Mouse (Mus musculus): Measurements from ENCODE around the gene 2210418O10Rik. TPM values are rescaled to one million over a fixed set of nuclear protein-coding genes. Genes with fewer than 3 reads are reported as not detected.
"Not testable (repeated sequence)": the region's sequence is repeated elsewhere in the genome, so short reads cannot be mapped to it uniquely, and the experiment has no call there.

Gene 2210418O10Rik
- 3.5 and 4.1 TPM in 2 replicates for polyA plus RNA-seq (2015; fragmentation: Nextera tagmentation; extraction: Ambion mirVana)

GRCm38 (mm10) chr2:176226269-176226668 lies at the start of gene 2210418O10Rik:
Gene 2210418O10Rik (plus strand): TSS chr2:176226569.
- no CpG with 5 or more reads among the region's 2 CpGs for WGBS
- not testable (repeated sequence) for H3K27ac ChIP-seq (ENCODE audit: low read length); H3K9me3 ChIP-seq (replicated peaks; ENCODE audit: control insufficient read depth, low read length); H3K4me1 ChIP-seq (ENCODE audit: control insufficient read depth, insufficient read depth, low read length); H3K27me3 ChIP-seq (ENCODE audit: control insufficient read depth, insufficient read depth, low read length); H3K4me2 ChIP-seq (ENCODE audit: low read depth, low read length); H3K4me3 ChIP-seq (ENCODE audit: low read length); ATAC-seq (replicated peaks; ENCODE audit: extremely low read depth, insufficient read depth, low FRiP score); H3K36me3 ChIP-seq (ENCODE audit: control insufficient read depth, insufficient read depth); H3K9ac ChIP-seq (ENCODE audit: low read length)

- not testable (repeated sequence) for ATAC-seq (replicated peaks; ENCODE audit: extremely low read depth, insufficient read depth, low FRiP score); H3K27me3 ChIP-seq (ENCODE audit: control insufficient read depth, insufficient read depth, low read length); H3K9me3 ChIP-seq (replicated peaks; ENCODE audit: control insufficient read depth, low read length); H3K4me1 ChIP-seq (ENCODE audit: control insufficient read depth, insufficient read depth, low read length); H3K36me3 ChIP-seq (ENCODE audit: control insufficient read depth, insufficient read depth); H3K9ac ChIP-seq (ENCODE audit: low read length); H3K4me2 ChIP-seq (ENCODE audit: low read depth, low read length); H3K27ac ChIP-seq (ENCODE audit: low read length); H3K4me3 ChIP-seq (ENCODE audit: low read length)
- WGBS = no CpG with 5 or more reads among the region's 1 CpGs
These were observed 22.1 kb downstream of the 2210418O10Rik start for GRCm38 (mm10) chr2:176248519-176248918.

Other genes with a start within 250 kb of the 2210418O10Rik start
- gene Gm2004, start 76.7 kb upstream of the 2210418O10Rik start, polyA plus RNA-seq (2015; fragmentation: Nextera tagmentation; extraction: Ambion mirVana) = 1.00 and 1.9 TPM in 2 replicates
- gene Gm11009, start 92.9 kb downstream of the 2210418O10Rik start, polyA plus RNA-seq (2015; fragmentation: Nextera tagmentation; extraction: Ambion mirVana) = not detected in 2 replicates
- 10.0 and 10.6 TPM in 2 replicates for gene Gm14435, start 197.0 kb downstream of the 2210418O10Rik start, polyA plus RNA-seq (2015; fragmentation: Nextera tagmentation; extraction: Ambion mirVana)